Mouse (Mus musculus) myocyte (in vitro differentiated cells): ENCODE data around the gene Ptpa.

Experiments used
- CEBPB ChIP-seq: IDR thresholded peaks from 2 replicates; pipeline ENCODE4 v1.6.1; 2011; ENCODE audit warnings: mild to moderate bottlenecking, moderate library complexity; ENCODE audit not compliant: poor library complexity, insufficient read depth, severe bottlenecking
- E2F4 ChIP-seq: IDR thresholded peaks from one replicate; pipeline ENCODE4 v1.6.1; 2011; ENCODE audit warnings: mild to moderate bottlenecking, control low read depth, moderate library complexity; ENCODE audit not compliant: insufficient read depth
- MAX ChIP-seq: IDR thresholded peaks from one replicate; pipeline ENCODE4 v1.6.1; 2011; ENCODE audit warnings: low read depth, mild to moderate bottlenecking, control low read depth
- MYOG ChIP-seq, 3 experiments: IDR thresholded peaks; one replicate each; pipeline ENCODE4 v1.6.1; 2011; ENCODE audit warnings: control low read depth in 2 of 3, low read depth in 2 of 3, mild to moderate bottlenecking in 2 of 3; ENCODE audit not compliant: insufficient read length in 2 of 3, control insufficient read depth in 1 of 3, insufficient read depth in 1 of 3
- POLR2A ChIP-seq: IDR thresholded peaks from one replicate; pipeline ENCODE4 v1.6.1; 2011; ENCODE audit warnings: low read depth, mild to moderate bottlenecking, control low read depth, moderate library complexity; ENCODE audit not compliant: insufficient read length
- POLR2AphosphoS2 ChIP-seq: IDR thresholded peaks from one replicate; pipeline ENCODE4 v1.6.1; 2011; ENCODE audit warnings: low read depth, control low read depth; ENCODE audit not compliant: insufficient read length
- SRF ChIP-seq: IDR thresholded peaks from one replicate; pipeline ENCODE4 v1.6.1; 2011; ENCODE audit warnings: low read depth; ENCODE audit not compliant: control insufficient read depth, insufficient read length
- TCF12 ChIP-seq: IDR thresholded peaks from one replicate; pipeline ENCODE4 v1.6.1; 2011; ENCODE audit warnings: mild to moderate bottlenecking, control low read depth; ENCODE audit not compliant: poor library complexity, insufficient read depth, severe bottlenecking
- TCF3 ChIP-seq: IDR thresholded peaks from one replicate; pipeline ENCODE4 v1.6.1; 2011; ENCODE audit warnings: low read depth, control low read depth; ENCODE audit not compliant: insufficient read length
- USF1 ChIP-seq: IDR thresholded peaks from one replicate; pipeline ENCODE4 v1.6.1; 2011; ENCODE audit warnings: low read depth, mild to moderate bottlenecking, control low read depth, moderate library complexity

- TF ChIP-seq POLR2A (no peak), POLR2AphosphoS2 (no peak), MAX (no peak), TCF12 (no peak), SRF (no peak), CEBPB (no peak), USF1 (peak; percentile 46), E2F4 (no peak), MYOG (IDR thresholded peaks at IDR 0.05; ENCODE audit: control insufficient read depth in 1 of 3, insufficient read depth in 1 of 3, insufficient read length in 2 of 3, low read depth in 2 of 3) (no peak), TCF3 (no peak)
Measured at GRCm38 (mm10) chr2:30495909-30496861, 80.3 kb downstream of the Ptpa start.
